Mouse (Mus musculus) limb, embryonic 11.5 days (tissue): ENCODE results near the gene Rapgef6. TPM values are rescaled to one million over a fixed set of nuclear protein-coding genes. Genes with fewer than 3 reads are reported as not detected.

Experiments used
- ATAC-seq: fragments of 200-750 bp; cut with Nextera tagmentation; 2 replicates; pipeline ENCODE4 v1.8.0; 2017; ENCODE audit warnings: low read depth; ENCODE audit not compliant: insufficient number of reproducible peaks, low FRiP score, low TSS enrichment
- DNase-seq: peaks from one replicate; pipeline ENCODE4 v3.0.0-alpha.2; 2015; ENCODE audit warnings: low spot score
- H3K27ac ChIP-seq: fragments of 300-500 bp; sonication (generic); replicated peaks from 2 replicates; pipeline ENCODE4 v1.5.1; 2014; ENCODE audit warnings: low read depth, mild to moderate bottlenecking, low read length
- H3K27me3 ChIP-seq: fragments of 300-500 bp; sonication (generic); 2 replicates; pipeline ENCODE4 v1.6.1; 2014; ENCODE audit warnings: mild to moderate bottlenecking, low read length, mixed read lengths; ENCODE audit not compliant: control insufficient read depth, insufficient read depth
- H3K36me3 ChIP-seq: fragments of 300-500 bp; sonication (generic); 2 replicates; pipeline ENCODE4 v1.6.1; 2014; ENCODE audit warnings: mild to moderate bottlenecking, low read length, moderate library complexity, mixed read lengths; ENCODE audit not compliant: control insufficient read depth, insufficient read depth
- H3K4me1 ChIP-seq: fragments of 300-500 bp; sonication (generic); 2 replicates; pipeline ENCODE4 v1.6.1; 2014; ENCODE audit warnings: low read length, mixed read lengths; ENCODE audit not compliant: control insufficient read depth, insufficient read depth
- H3K4me2 ChIP-seq: fragments of 300-500 bp; sonication (generic); 2 replicates; pipeline ENCODE4 v1.6.1; 2014; ENCODE audit warnings: low read depth, mild to moderate bottlenecking, moderate library complexity; ENCODE audit not compliant: severe bottlenecking
- H3K4me3 ChIP-seq: fragments of 300-500 bp; sonication (generic); 2 replicates; pipeline ENCODE4 v1.5.1; 2014; ENCODE audit warnings: low read depth, low read length
- H3K9ac ChIP-seq: fragments of 300-500 bp; sonication (generic); 2 replicates; pipeline ENCODE4 v1.6.1; 2014; ENCODE audit warnings: mild to moderate bottlenecking, low read length
- H3K9me3 ChIP-seq: fragments of 300-500 bp; sonication (generic); 2 replicates; pipeline ENCODE4 v1.6.1; 2016; ENCODE audit warnings: low read length; ENCODE audit not compliant: control insufficient read depth
- WGBS: fragments of 180-500 bp; shearing (Covaris S2); extraction: QIAGEN DNeasy Blood & Tissue Kit; methylation state at CpG from one replicate; pipeline ENCODE4 v1.1.7; 2014; 5-methylcytosine and 5-hydroxymethylcytosine counted together
- polyA plus RNA-seq: library from polyadenylated mRNA; unstranded; fragments of >200 nt; fragmentation: Nextera tagmentation; extraction: Ambion mirVana; gene quantifications from 2 replicates; pipeline ENCODE4 v1.2.1, GENCODE M21; 2014

Gene Rapgef6
- polyA plus RNA-seq, 1 experiment from 2014 or later: 29.1 TPM

- no peaks in the 10 kb centered on the region for H3K36me3 ChIP-seq
- no peaks in the 10 kb centered on the region for H3K9me3 ChIP-seq
- no peak overlapping the region for H3K27ac ChIP-seq
- no peak for DNase-seq
- H3K9ac ChIP-seq: no peak overlapping the region
- H3K4me2 ChIP-seq: no peak overlapping the region
- no peaks in the 10 kb centered on the region for H3K4me1 ChIP-seq
- H3K4me3 ChIP-seq: no peak overlapping the region
- no peaks in the 10 kb centered on the region for H3K27me3 ChIP-seq
- no peak for ATAC-seq
These were observed 17.7 kb downstream of the Rapgef6 start for GRCm38 (mm10) chr11:54540328-54540727.

DNA sequence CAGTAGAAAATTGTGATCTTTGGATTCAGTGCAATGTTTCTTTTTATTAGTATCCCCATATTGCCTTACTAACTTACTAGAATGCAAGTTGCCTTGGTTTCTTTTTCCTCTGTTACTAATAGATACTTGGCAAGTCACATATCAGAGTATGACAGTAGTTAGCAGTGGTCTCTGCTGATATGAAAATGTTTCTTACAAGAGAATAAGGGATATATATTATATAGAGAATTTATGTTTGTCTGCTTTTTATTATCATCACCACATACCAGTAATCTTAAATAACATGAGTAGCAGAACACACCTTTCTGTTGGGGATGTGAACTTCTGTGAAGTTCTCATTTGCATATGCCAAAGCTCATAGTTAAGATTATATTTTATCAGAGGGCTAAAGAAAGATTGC is 19.8 kb downstream of the Rapgef6 start:
- Histone ChIP-seq H3K4me3 (no peak overlapping the region), H3K27me3 (no peaks in the 10 kb centered on the region), H3K4me1 (no peaks in the 10 kb centered on the region), H3K9me3 (no peaks in the 10 kb centered on the region), H3K27ac (no peak overlapping the region), H3K4me2 (no peak overlapping the region), H3K9ac (no peak overlapping the region), H3K36me3 (no peaks in the 10 kb centered on the region)
- DNase-seq: no peak
- ATAC-seq: no peak

GRCm38 (mm10) chr11:54554970-54555369 is 32.3 kb downstream of the Rapgef6 start:
- DNase-seq: no peak
- ATAC-seq: no peak

DNA sequence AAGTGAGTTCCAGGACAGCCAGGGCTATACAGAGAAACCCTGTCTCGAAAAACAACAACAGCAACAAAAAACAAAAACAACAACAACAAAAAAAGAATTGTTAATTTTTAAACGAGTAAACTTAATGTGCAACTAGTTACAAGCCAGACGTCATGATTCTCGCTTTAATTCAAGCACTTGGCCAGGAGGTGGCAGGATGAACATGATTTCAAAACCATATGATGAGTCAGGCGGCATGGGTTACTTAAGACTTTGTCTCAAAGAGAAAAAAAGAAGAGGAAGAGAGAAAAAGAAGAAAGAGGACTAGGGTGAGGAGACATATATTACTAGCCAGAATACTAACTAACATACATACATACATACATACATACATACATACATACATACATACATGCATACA is 40.1 kb downstream of the Rapgef6 start:
- ATAC-seq (no peak), DNase-seq (no peak)
- H3K4me2 ChIP-seq: no peak overlapping the region
- 94% methylated on average over 5 of the region's 5 CpGs for WGBS
- no peaks in the 10 kb centered on the region for H3K4me1 ChIP-seq
- H3K4me3 ChIP-seq: no peak overlapping the region
- H3K9me3 ChIP-seq: no peaks in the 10 kb centered on the region
- H3K9ac ChIP-seq: no peak overlapping the region
- no peaks in the 10 kb centered on the region for H3K36me3 ChIP-seq
- H3K27ac ChIP-seq: no peak overlapping the region
- H3K27me3 ChIP-seq: no peaks in the 10 kb centered on the region

More at GRCm38 (mm10) chr11:54554970-54555369, 32.3 kb downstream of the Rapgef6 start:
- Histone ChIP-seq H3K9ac (no peak overlapping the region), H3K27me3 (no peaks in the 10 kb centered on the region), H3K4me3 (no peak overlapping the region), H3K4me2 (no peak overlapping the region), H3K9me3 (no peaks in the 10 kb centered on the region), H3K4me1 (no peaks in the 10 kb centered on the region), H3K27ac (no peak overlapping the region), H3K36me3 (no peaks in the 10 kb centered on the region)
- 85% methylated on average over 2 of the region's 2 CpGs for WGBS

DNA sequence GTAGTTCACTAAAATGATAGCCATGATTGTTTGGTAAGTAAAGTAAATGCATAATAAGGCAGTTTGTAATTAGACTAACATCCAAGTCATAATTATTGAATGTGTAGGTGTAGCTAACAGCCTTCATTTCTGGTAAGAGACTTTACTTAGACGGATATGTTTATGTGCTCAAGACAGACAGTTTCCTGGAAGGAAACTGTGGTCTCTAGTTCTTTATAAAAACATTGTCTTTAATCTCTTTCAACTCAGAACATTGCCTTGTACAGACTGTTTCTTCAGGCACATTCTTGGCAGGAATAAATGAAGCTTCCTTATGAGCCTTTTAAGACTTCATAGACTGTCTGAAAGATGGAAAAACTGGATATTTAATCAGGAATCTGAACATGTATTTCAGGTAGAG is 45.3 kb downstream of the Rapgef6 start:
- Histone ChIP-seq H3K27ac (no peak overlapping the region), H3K4me2 (no peak overlapping the region), H3K9ac (no peak overlapping the region), H3K9me3 (no peaks in the 10 kb centered on the region), H3K36me3 (no peaks in the 10 kb centered on the region), H3K27me3 (no peaks in the 10 kb centered on the region), H3K4me3 (no peak overlapping the region), H3K4me1 (no peaks in the 10 kb centered on the region)
- DNase-seq: no peak
- ATAC-seq: no peak
- WGBS: 84% methylated on average over 1 of the region's 1 CpGs

- DNase-seq (no peak), ATAC-seq (no peak)
- Histone ChIP-seq H3K9ac (no peak overlapping the region), H3K4me1 (no peaks in the 10 kb centered on the region), H3K9me3 (no peaks in the 10 kb centered on the region), H3K27ac (no peak overlapping the region), H3K4me2 (no peak overlapping the region), H3K4me3 (no peak overlapping the region), H3K27me3 (no peaks in the 10 kb centered on the region), H3K36me3 (no peaks in the 10 kb centered on the region)
- WGBS: 93% methylated on average over 2 of the region's 2 CpGs
These were observed 52.1 kb downstream of the Rapgef6 start for GRCm38 (mm10) chr11:54574741-54575140.

GRCm38 (mm10) chr11:54592585-54592984 is 69.9 kb downstream of the Rapgef6 start:
- ATAC-seq (no peak), DNase-seq (no peak)
- no peaks in the 10 kb centered on the region for H3K9me3 ChIP-seq
- WGBS: 74% methylated on average over 3 of the region's 3 CpGs
- H3K27ac ChIP-seq: no peak overlapping the region
- H3K4me2 ChIP-seq: no peak overlapping the region
- no peak overlapping the region for H3K4me3 ChIP-seq
- H3K36me3 ChIP-seq: no peaks in the 10 kb centered on the region
- no peaks in the 10 kb centered on the region for H3K27me3 ChIP-seq
- H3K4me1 ChIP-seq: no peaks in the 10 kb centered on the region
- no peak overlapping the region for H3K9ac ChIP-seq

DNA sequence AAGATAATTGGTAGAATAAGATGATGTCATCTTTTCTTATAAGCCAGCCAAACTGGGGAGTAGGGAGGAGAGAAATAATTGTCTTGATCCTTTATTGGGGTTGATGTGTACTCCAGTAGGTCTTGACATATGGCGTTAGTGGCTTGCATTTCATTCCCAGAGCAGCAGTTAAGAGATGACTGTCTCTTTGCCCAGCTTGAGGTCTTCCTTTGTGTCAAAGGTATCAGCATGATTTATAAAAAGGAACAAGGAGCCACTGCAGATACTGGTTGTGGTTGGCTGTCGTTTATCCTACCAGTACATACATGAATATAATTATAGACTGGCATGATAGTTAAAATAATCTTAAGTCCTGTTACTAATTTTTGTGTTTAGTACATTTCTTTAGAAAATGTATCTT is 71.4 kb downstream of the Rapgef6 start:
- Histone ChIP-seq H3K27ac (no peak overlapping the region), H3K4me3 (no peak overlapping the region), H3K9ac (no peak overlapping the region), H3K36me3 (no peaks in the 10 kb centered on the region), H3K9me3 (no peaks in the 10 kb centered on the region), H3K27me3 (no peaks in the 10 kb centered on the region), H3K4me1 (no peaks in the 10 kb centered on the region), H3K4me2 (no peak overlapping the region)
- ATAC-seq: no peak
- no peak for DNase-seq
- WGBS: 84% methylated on average over 2 of the region's 2 CpGs

GRCm38 (mm10) chr11:54595053-54595452 is 72.4 kb downstream of the Rapgef6 start:
- H3K9ac ChIP-seq: no peak overlapping the region
- H3K9me3 ChIP-seq: no peaks in the 10 kb centered on the region
- 83% methylated on average over 4 of the region's 4 CpGs for WGBS

More at GRCm38 (mm10) chr11:54595053-54595452, 72.4 kb downstream of the Rapgef6 start:
- H3K27ac ChIP-seq: no peak overlapping the region
- no peaks in the 10 kb centered on the region for H3K4me1 ChIP-seq
- no peak for DNase-seq
- H3K4me3 ChIP-seq: no peak overlapping the region
- H3K27me3 ChIP-seq: no peaks in the 10 kb centered on the region
- H3K4me2 ChIP-seq: no peak overlapping the region
- H3K36me3 ChIP-seq: no peaks in the 10 kb centered on the region
- ATAC-seq: no peak
